Mouse (Mus musculus): Measurements from ENCODE around the gene Tspan9.

DNA sequence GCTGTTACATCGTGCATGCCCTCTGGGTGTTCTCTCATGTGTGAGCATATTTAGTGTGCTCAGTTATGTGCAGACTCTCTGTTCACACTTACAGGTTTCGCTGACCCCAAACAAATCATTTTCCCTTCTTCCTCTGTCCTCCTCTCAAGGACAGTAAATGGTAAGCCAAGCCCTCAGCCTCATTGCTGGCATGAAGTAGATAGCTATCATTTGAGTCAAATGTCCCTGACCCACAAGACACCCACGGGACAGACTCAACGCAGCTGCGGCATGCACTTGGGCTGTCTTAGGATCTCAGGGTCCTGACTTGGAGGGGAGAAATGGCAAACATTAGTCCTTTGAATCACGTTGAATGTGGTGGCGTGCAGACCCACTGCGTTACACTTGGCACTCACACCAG, 201.0 kb downstream of the Tspan9 start:
- no peak for TF ChIP-seq CTCF (conservative IDR thresholded peaks at IDR 0.05; ENCODE audit: insufficient read depth, insufficient read length, low read depth, low read length)
- no peak for TF ChIP-seq POLR2A (IDR thresholded peaks at IDR 0.05; ENCODE audit: low read depth, low read length)

Measured in kidney, adult 2 months (tissue).